Mouse (Mus musculus): ENCODE data around the gene Kank1. TPM values are rescaled to one million over a fixed set of nuclear protein-coding genes. Genes with fewer than 3 reads are reported as not detected.
"Not testable (repeated sequence)": the region's sequence is repeated elsewhere in the genome, so short reads cannot be mapped to it uniquely, and the experiment has no call there.

The Kank1 gene
- total RNA-seq, 2 experiments from 2014 or later = 21.8 to 25.8 TPM

- DNase-seq (ENCODE audit: low spot score) = no peak
Observed at GRCm38 (mm10) chr19:25436789-25437650, 200.2 kb downstream of the Kank1 start.

DNA sequence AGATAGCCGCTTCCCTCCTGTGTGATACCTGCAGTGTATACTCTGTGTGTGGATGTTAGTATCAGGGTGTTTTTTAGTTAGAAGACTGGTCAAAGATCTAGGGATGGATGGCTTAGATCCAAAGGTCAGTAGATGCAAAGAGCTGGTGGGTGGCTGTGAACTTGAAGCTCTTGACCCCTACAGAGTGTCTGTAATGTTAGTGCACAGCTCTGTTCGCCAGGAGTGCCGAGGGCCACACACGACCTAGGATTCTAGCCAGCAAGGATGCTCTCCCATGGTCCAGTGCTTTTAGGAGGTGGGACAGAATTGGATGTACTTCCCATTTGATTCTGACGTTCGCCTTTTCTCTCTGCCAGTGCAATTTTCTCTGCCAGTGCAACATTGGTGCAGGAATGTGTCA, 201.5 kb downstream of the Kank1 start:
- no peak for DNase-seq (ENCODE audit: low spot score)

GRCm38 (mm10) chr19:25439807-25440206, 203.0 kb downstream of the Kank1 start:
- no peak for DNase-seq (ENCODE audit: low spot score)

GRCm38 (mm10) chr19:25440736-25441135, 204.0 kb downstream of the Kank1 start:
- DNase-seq (ENCODE audit: low spot score) = no peak

DNA sequence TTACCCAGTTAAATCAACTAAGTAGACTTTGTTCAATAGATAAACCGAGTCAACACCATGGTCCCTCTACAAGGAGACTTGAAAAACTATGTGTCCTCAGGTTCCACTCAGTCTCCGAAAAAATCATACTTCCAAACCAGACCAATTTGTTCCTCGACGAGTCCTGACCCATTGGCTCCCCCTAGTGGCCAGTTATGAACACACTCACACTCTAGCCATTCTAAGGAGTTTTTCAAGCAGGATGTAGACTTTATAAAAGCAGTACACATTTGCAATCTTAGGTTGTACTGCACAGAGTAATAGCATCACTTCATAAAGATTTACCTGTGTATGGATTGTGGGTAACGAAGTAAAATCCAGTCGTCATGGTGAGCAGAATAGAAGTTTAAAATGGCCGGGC, 208.3 kb downstream of the Kank1 start:
- peak; percentile 69 for DNase-seq (ENCODE audit: low spot score)

DNA sequence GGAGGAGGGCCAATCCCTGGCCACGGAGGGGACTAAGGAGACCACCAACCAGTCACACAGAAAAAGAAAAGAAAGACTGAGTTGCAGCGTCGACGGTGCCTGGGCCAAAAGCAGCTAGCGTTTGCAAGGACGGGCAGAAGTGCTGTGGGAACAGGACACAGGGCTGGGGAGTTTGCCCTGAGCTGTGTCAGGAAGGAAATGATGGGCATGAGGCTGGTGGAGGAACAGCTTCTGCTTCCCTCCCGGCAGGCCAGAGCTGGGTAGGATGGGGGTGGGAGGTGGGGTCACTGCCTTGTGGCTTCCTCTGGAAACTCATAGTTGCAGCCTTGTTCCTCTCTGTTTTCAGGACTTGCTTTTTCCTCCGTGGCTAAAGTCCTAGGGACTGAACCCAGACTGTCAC, 209.1 kb downstream of the Kank1 start:
- no peak for DNase-seq (ENCODE audit: low spot score)

DNA sequence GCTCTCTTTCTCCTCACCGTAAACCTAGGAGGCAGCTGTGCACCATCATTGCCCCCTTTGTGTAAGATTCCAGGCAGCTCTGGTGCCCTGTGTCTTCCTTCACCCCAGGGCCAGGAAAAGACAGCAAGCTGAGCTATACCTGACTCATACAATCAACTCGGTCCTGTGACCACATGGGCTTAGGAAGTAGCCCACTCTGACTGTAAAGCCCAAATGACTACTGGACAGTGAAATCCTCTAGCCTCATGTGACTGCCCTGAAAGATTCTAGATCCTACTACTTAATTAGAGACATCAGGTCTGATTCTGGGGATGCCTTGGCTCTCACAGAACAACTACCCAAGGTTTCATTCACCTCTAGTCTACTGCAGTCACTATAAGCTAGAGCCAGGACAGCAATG, 209.9 kb downstream of the Kank1 start:
- no peak for DNase-seq (ENCODE audit: low spot score)

GRCm38 (mm10) chr19:25447373-25447772, 210.6 kb downstream of the Kank1 start:
- no peak for DNase-seq (ENCODE audit: low spot score)

DNA sequence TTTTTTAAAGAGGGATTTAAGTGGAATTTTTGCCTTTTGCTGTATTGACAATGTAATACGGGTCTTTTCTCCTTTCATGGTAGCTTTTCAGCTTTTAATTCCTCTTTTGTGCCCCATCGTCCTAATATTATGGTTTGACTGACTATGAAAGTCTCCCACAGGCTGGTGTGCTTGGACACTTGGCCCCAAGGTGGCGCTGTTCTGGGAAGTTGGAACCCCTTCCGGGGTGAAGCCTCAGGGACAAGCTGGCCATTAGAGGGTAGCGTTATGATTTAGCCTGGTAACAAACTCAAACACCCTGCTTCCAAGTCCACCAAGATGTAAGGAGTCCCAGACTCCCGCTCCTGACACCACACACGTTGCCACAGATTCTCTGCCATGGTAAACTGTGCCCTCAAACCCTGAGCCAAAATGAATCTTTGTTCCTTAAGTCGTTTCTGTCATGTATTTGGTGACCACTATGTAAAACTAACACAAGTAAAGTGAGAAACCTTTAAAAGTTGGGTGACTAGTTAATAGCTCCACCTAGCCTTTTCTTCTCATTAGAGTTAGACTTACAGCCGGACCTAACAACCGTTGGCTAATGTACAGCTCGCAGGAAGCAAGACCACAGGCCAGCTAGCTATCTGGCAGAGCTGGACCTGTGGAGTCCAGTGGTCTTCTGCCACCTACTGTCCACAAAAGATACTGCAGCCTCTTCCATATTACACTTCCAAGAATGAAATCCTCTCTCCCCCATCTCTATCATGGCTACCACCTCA, 214.3 kb downstream of the Kank1 start:
- DNase-seq (ENCODE audit: low spot score) = peak; percentile 58

- DNase-seq (ENCODE audit: low spot score) = no peak
Observed at GRCm38 (mm10) chr19:25453146-25453545, 216.4 kb downstream of the Kank1 start.

DNA sequence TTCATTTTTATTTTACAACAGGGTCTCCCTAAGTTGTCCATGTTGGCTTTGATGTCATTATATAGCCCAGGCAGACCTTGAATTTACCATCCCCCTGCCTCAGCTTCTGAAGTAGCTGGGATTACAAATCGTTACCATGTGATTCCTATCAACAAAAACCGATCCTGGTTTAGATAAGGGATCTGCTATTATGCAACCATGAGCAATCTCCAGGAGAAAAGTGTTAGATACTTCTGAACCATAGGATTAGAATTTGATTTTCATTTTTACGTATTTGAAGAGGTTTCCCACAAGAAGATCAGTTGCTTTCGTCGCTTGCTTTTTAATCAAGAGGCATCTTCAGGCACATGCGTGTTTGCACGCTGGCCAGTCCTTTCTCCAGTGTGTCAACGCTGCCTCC, 224.0 kb downstream of the Kank1 start:
- DNase-seq (ENCODE audit: low spot score) = no peak

DNA sequence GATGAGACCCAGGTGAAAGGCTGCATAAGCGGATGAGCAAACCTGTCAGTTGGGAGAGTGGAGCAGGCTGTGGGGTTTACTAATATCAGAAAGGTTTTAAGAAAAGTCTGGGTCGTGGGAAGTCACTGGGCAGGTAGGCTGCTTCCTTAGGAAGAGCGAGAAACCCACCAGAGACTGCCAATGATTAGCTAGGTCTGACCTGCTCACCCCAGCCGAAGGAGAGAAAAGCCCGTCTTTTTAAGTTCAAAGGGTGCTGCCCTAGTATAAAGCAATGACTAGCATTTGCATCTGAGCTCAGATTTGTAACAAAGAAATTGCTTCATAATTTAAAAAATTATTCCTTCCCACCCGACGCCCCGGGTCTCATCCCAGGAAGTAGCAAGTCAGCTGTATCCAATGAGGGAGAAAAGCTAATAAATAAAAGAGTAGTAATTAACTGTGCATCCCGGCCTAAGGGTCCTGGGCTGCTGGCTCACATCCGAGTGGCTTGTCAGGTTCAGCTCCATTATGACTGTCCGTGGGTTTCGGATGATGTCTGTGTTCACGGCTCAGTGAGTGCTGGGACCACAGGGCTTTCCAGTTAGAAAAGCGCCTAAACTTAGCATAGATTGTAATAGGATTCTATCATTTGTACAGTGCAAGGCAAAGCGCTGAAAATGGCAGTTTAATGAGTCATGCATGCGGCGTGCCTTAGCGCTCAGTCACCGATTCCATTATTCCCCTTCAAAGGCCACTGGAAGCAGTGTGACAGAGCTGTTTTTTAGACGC, 225.0 kb downstream of the Kank1 start:
- no peak for DNase-seq (ENCODE audit: low spot score)

GRCm38 (mm10) chr19:25475806-25476205, 239.0 kb downstream of the Kank1 start:
- not testable (repeated sequence) for DNase-seq (ENCODE audit: low spot score)

- DNase-seq (ENCODE audit: low spot score) = no peak
Observed at GRCm38 (mm10) chr19:25479152-25479669, 242.4 kb downstream of the Kank1 start.

DNA sequence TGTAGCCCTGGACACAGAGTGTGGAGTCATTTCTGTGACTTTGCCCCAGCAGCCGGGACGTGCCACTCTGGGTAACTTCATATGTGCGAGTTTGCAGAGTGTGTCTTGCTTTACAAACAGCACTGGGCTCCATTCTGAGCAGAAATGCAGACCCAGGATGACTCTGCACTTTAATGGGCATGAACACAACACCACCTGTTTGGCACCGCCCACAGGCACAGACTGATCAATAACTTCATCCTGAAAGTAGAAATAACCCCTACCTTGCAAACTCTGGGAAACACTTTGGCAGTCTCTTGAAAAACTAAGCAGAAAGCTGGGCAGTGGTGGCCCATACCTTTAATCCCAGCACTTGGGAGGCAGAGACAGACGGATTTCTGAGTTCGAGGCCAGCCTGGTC, 244.0 kb downstream of the Kank1 start:
- DNase-seq (ENCODE audit: low spot score) = no peak

Other genes starting within 250 kb of the Kank1 start
- 1 to 10 TPM; 1.5 to 2.1 TPM for gene Dock8, start 237.4 kb upstream of the Kank1 start, total RNA-seq (2021)

All from gastrocnemius, adult 18-20 months (tissue).